Mouse (Mus musculus) spleen, postnatal 4 days (tissue): ENCODE data around the gene Pbx4.
A peak's percentile ranks its signal among the peaks of the same experiment; 100 is the strongest.

Experiments used
- DNase-seq, 2 experiments: peaks; one replicate each; pipeline ENCODE4 v3.0.0; 2022; ENCODE audit warnings: low spot score in 2 of 2

Gene Pbx4

DNA sequence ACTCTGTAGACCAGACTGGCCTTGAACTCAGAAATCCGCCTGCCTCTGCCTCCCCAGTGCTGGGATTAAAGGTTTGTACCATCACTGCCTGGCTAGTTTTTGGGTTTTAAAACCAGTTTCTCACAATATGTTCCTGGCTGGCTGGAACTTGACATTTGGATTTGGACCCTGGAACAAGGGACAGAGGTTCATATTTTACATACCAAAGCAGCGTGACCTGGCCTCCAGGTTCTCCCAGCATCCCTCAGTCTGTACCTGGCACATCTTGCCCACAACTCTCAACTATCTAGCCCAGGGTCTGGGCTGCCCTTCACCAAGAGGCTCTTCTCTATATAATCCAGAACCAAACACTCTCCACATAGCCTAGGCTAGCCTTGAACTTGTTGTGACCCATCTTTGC lies 67.6 kb downstream of the Pbx4 start:
- no peak for DNase-seq

DNA sequence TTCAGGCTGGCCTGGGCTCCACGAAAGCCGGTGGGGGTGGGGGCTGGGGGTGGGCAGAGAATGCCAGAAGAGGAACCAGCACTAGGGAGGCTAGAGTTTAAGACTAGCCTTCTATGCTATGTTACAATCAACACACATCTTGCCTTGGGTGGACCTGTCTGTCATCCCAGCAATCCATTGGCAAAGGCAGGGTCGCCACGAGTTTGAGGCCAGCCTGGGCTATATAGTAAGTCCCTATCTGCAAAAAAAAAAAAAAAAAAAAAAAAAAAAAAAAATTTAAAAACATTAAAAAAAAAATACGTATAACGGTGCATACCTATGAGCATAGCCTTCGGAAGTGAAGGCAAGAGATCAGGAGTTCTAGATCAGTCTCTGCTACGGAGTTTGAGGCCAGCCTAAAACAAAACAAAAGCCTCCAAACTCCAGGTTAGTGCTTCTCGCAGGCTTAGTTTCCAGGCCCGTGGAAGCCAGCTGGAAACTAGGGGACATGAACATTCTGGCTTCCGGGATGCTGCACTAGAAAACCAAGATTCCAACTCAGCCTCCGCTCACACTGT lies 68.7 kb downstream of the Pbx4 start:
- DNase-seq, result no peak

DNA sequence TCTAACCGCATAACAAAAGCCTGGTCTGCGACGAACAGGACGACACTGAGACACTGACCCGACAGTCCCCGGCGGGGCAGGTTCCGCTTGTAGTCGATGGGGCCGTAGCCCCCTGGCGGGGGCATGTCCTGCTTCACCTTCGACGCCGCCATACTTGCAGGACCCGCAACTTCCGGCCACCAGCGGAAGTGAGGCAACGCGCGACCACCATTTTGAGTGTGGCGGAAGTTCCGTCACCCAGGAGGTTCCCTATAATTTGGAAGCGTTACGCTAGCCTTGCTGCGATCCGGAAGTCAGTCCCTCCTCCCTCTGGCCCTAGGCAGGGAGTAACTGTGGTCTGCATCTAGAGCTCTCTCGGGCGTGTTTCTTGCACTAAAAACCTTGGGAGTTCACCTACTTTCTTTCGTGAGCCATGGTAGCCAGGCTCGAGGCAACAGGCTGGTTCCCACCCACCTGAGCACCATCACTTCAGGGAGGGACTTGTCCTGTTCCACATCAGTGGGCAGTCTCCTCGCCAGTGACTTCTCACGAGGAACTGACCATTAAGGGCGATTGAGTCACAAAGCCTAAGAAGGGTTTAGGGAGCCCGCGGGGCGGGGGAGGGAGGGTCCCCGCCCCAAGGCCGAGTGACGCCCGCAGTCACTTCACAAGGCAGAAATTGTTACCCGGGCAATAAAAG lies 69.3 kb downstream of the Pbx4 start:
- DNase-seq, result peak; percentile 96 to 98

DNA sequence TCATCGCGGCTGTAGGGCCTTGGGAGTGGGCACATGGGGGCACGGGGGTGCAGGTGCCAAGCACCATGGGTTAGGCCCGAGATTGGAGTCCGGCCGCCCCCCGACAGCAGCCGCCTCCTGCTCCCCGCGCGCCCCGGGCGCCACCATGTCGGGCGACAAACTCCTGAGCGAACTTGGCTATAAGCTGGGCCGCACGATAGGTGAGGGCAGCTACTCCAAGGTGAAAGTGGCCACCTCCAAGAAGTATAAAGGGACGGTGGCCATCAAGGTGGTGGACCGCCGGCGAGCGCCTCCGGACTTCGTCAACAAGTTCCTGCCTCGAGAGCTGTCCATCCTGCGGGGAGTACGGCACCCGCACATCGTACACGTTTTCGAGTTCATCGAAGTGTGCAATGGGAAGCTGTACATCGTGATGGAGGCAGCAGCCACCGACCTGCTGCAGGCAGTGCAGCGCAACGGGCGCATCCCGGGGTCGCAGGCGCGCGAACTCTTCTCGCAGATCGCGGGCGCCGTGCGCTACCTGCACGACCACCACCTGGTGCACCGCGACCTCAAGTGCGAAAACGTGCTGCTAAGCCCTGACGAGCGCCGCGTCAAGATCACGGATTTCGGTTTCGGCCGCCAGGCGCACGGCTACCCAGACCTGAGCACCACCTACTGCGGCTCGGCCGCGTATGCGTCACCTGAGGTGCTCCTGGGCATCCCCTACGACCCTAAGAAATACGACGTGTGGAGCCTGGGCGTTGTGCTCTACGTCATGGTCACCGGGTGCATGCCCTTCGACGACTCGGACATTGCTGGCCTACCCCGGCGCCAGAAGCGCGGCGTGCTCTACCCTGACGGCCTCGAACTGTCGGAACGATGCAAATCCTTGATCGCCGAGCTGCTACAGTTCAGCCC lies 70.1 kb downstream of the Pbx4 start, which contains the start of the genes Tssk6, Ndufa13 and Yjefn3:
TSS of gene Tssk6 (plus strand) at position 22 of the 900 bp plus-strand sequence.
TSS of gene Ndufa13 (minus strand) at position 396 of the 900 bp plus-strand sequence.
TSS of gene Yjefn3 (minus strand) at position 550 of the 900 bp plus-strand sequence.
- DNase-seq, result peak; percentile 54 to 84

DNA sequence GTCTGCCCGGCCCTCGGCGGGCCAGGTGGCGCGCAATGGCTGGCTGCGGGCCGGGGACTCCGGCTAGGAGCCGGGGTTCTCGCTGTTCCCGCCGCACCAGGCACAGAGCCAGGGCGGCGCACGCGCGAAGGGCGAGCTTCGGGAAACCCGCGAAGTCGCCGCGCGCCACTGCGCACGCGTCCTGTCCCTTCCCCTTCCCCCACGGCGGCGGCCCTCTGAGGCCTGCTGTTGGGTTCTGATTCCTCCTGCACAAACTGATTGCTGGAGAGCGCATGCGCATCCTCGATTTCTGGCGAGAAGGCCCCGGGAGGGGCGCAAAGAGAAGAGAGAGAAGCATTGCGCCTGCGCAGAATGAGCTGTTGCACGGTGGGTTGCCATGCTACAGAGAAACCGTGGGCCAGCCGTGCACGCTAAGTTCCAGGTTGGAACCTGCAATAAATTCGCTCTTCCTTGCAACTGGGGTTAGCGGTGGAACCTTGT lies 70.8 kb downstream of the Pbx4 start:
- DNase-seq, result peak; percentile 97 to 99

DNA sequence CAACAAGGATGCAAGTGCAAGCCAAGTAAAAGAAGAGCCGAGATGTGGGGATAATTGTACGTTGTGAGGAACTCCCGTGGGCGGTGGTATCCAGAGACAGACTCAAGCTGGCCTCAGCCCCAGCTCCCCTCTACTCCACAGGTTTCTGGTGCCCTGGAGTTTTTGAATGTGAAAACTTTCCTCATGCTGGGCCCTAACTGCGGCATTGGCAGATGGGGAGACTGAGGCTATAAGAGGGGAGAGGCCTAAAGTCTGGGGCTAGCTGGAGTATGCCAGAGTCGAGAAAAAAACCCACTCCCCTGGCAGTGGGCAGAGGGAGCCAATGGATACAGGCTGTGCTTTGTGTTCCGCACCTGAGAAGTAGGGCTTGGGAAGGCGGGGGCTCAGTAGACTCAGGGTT lies 71.8 kb downstream of the Pbx4 start:
- DNase-seq, result no peak

DNA sequence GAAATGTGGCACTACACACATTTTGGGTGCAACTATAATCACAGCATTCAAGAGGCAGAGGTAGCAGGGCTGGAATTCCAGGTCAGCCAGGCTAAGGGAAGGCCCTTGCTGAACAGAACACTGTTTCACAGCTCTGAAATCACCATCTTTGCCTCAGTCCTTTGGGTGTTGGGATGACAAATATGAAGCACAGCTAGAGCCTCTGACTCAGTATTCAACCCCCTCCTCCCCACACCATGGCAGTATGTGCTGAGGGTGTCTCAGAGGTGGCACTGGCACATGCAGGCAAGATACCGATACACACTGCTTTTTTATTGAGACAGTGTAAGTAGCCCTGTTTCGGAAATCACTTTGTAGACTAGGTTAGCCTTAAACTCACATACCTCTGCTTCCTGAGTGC lies 74.0 kb downstream of the Pbx4 start:
- DNase-seq, result no peak

DNA sequence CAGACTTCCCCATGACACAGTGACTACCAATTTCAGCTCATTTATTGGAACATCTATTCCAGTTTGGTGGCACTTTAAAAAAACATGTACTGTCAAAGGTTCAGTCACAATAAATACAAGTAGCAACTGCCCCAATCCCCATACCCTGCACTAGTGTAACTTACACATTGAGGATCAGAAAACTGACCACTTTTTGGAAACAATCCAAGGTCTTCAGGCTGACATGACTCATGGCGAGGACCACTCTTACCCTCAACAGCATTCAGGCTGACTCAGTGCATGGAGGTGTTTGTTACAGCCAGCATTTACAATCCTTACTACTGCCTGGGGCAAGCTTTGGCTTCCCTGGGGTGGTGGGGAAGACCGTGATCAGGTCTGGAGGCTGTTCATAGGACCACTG lies 74.8 kb downstream of the Pbx4 start:
- DNase-seq, result no peak

DNA sequence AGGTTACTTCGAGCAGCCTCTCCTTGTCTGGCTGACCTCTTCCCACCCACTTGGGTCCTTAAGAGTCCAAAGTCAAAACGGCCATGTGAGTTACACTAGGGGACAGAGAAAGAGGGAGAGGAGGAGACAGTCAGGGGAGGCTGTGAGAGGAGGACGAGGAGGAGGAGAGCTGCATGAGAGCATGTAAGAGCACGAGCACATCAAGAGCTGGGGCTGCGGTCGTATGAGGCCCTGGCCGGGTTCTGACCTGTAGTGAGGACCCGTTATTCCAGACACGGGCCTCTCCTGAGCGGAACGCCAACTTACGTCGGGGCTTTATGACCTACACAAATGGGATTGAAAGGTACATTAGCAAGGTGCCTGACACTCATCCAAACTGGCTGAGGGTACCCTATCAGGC lies 79.6 kb downstream of the Pbx4 start:
- no peak for DNase-seq

DNA sequence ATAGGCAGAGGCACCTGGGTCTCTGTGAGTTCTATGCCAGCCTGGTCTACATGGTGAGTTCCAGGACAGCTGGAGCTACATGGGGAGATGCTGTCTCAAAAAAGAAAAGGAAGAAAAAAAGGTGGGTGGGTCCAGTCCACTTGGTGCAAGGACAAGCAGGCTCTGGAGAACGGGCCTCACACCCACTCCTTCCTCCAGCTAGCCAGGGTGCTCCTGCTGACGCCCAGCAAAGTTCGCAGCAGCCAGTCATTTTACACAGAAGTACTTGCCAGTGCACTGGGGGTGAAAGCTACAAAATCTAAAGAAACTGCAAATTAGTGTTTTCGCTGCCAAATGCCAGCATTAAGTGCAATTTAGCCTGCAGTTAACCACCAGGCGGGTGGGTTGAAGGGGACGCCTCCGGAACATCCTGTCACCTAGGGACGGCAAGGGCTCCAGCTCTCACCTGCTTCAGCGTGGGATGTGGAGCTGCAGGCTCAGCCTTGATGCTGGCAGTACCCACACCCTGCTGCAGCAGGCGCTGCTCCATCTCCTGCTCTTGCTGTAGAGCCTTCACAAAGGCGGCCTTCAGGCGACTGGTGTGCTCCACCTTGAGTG lies 80.3 kb downstream of the Pbx4 start:
- DNase-seq, result no peak

DNA sequence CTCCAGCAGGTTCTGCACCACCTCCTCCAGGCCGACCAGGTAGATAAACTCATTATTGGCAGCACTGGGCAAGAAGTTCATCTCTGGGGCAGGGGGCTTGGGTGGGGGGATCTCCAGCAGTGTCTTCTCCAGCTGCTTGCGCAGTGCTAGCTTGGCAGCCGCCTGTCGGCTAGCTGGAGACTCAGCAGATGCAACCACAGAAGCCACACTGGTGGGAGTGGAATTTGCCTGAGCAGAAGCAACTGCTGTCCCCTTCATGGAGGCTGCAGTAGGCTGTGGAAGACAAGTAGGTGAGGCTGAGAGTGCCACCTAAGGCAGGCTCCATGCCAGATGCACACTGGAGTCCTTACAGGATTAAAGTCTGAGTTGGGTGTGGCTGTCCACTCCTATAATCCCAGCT lies 82.2 kb downstream of the Pbx4 start:
- DNase-seq, result no peak

DNA sequence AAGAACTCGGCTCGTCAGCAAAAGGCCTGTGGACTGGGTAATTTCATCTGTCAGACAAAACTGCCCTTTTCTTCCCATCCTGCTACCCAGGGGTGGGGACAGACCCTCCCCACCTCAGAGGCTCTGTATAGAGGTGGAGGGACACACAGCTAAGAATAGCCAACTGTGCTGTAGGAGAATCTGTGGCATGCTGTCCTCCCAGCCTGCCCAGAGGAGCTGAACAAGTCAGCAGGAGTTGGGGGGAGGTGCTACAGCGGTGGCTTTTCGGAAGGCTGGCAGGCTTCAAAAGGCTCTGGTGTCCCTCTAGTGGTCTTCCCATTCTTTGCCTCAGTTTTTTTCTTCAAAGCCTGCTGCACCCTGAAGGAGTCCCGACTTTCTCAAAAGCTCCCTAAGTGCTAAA lies 83.5 kb downstream of the Pbx4 start:
- DNase-seq, result no peak

DNA sequence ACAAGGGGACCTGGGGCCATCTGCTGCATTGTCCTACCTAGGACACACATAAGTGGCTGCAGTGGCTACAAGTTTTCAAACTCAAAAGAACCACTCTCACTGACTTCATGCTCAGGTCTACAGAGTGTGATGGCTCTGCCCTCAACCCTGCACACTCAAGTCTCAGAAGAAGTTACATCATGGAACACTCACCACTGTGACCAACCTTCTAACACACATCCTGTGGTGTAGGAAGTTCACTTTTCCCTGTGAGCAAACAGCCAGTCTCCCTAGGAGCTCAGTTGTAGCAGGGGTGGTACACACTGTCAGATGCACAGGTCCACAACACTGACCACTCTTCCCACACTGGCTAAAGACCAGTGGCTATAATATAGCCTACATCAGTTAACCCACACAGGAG lies 86.2 kb downstream of the Pbx4 start:
- DNase-seq, result no peak

DNA sequence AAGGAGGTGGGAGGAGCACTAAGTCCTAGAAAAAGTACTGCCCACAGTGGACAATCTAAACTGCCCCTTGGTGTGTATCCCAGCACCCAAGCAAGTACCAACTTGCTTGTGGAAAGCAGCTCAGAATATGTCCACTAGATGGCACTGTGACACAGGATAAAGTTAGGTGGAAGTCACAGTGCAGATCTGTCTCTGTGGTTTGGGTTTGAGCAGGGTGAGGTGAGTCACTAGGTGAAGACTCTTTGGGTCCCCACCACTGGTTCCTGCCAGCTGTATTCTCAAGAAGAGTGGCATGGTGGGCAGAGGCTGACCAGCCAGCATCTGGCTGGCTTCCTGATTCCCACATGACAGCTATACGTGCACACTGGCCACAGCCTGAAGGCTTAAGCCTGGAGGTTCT lies 86.7 kb downstream of the Pbx4 start:
- DNase-seq, result peak; percentile 83 to 91

DNA sequence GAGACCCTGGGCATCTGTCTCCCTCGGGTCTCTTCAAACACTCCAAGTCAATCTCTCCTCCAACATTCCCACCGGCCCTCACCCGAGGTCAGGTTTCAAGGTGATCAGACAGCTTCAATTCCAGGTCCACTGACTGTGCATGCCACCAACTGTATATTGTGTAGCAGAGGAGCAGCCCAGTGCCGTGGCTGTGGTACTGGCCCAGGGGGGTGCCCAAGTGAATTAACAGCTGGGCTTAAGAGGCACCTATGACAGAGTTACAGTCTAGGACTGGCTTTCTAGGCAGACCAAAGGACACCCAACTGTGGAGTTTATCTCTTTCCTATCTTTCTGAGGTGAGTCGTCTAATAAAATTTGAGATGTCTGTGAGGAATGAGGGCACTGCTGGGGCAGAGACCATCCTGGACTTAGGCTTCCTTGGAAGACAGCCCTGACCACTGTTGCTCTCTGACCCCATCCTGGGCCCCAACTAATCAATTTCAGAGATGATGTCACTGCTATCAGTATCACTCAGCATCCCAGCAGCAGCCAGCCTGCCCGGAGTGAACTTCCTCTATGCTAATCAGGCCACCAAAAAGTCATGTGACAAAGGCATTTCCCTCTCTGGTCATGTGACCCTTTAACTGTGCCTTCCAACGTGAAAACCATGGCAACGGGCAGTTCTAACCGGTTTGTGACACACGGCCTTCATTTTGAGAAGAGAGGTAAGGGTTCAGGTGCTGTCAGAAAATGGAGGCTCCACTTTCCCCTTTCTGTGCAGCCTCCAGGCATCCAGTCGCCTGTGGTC lies 87.8 kb downstream of the Pbx4 start:
- DNase-seq, result peak; percentile 76 to 83

DNA sequence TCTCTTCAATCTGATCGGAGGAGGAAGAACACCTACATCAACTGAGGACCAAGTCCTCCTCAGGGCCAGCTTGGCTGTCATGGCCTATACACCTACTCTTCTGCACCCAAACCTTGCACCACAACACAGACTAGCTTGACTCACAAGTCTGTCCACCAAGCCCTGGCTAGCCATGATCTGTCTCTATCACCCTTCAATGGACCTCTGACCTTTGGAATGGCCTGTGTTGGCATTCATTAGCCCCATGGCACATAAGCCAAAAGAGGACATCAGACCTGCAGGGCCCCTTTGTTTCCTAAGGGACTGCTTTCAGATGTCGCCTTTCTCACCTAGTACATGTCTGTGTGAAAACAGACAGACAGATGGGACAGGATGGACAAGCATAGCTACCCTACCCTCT lies 88.8 kb downstream of the Pbx4 start:
- DNase-seq, result no peak
